Mouse (Mus musculus) hindbrain, embryonic 11.5 days (tissue): Measurements from ENCODE around the gene Acly. TPM values are rescaled to one million over a fixed set of nuclear protein-coding genes. Genes with fewer than 3 reads are reported as not detected.

Experiments used
- ATAC-seq: fragments of 200-750 bp; cut with Nextera tagmentation; 2 replicates; pipeline ENCODE4 v1.8.0; 2017; ENCODE audit warnings: mild to moderate bottlenecking, moderate TSS enrichment, moderate library complexity; ENCODE audit not compliant: low FRiP score
- DNase-seq: peaks from one replicate; pipeline ENCODE4 v3.0.0-alpha.2; 2015; ENCODE audit warnings: low spot score
- H3K27ac ChIP-seq: fragments of 300-500 bp; sonication (generic); 2 replicates; pipeline ENCODE4 v1.5.1; 2014; ENCODE audit warnings: mild to moderate bottlenecking, low read depth, low read length
- H3K27me3 ChIP-seq: fragments of 300-500 bp; sonication (generic); 2 replicates; pipeline ENCODE4 v1.6.1; 2014; ENCODE audit warnings: mild to moderate bottlenecking, low read length, moderate library complexity, mixed read lengths; ENCODE audit not compliant: control insufficient read depth, insufficient read depth
- H3K36me3 ChIP-seq: fragments of 300-500 bp; sonication (generic); 2 replicates; pipeline ENCODE4 v1.6.1; 2014; ENCODE audit warnings: mild to moderate bottlenecking, low read length, moderate library complexity, mixed read lengths; ENCODE audit not compliant: control insufficient read depth, insufficient read depth
- H3K4me1 ChIP-seq: fragments of 300-500 bp; sonication (generic); replicated peaks from 2 replicates; pipeline ENCODE4 v1.6.1; 2014; ENCODE audit warnings: low read length, mixed read lengths; ENCODE audit not compliant: control insufficient read depth, insufficient read depth
- H3K4me2 ChIP-seq: fragments of 300-500 bp; sonication (generic); replicated peaks from 2 replicates; pipeline ENCODE4 v1.6.1; 2014; ENCODE audit warnings: mild to moderate bottlenecking, low read depth, low read length
- H3K4me3 ChIP-seq: fragments of 300-500 bp; sonication (generic); 2 replicates; pipeline ENCODE4 v1.5.1; 2014; ENCODE audit warnings: low read depth, low read length
- H3K9ac ChIP-seq: fragments of 300-500 bp; sonication (generic); 2 replicates; pipeline ENCODE4 v1.6.1; 2014; ENCODE audit warnings: low read depth, low read length
- H3K9me3 ChIP-seq: fragments of 300-500 bp; sonication (generic); 2 replicates; pipeline ENCODE4 v1.6.1; 2016; ENCODE audit warnings: low read length; ENCODE audit not compliant: control insufficient read depth
- WGBS: fragments of 180-500 bp; shearing (Covaris S2); extraction: QIAGEN DNeasy Blood & Tissue Kit; methylation state at CpG from one replicate; pipeline ENCODE4 v1.1.7; 2014; 5-methylcytosine and 5-hydroxymethylcytosine counted together
- polyA plus RNA-seq: library from polyadenylated mRNA; unstranded; fragments of >200 nt; fragmentation: Nextera tagmentation; extraction: Ambion mirVana; gene quantifications from 2 replicates; pipeline ENCODE4 v1.2.1, GENCODE M21; 2014

Acly gene
- polyA plus RNA-seq, 1 experiment from 2014 or later: 259 TPM

GRCm38 (mm10) chr11:100437901-100438300, 89.9 kb downstream of the Acly start:
- DNase-seq (no peak), ATAC-seq (no peak)
- WGBS: 84% methylated on average over 1 of the region's 1 CpGs
- Histone ChIP-seq H3K4me3 (no peak overlapping the region), H3K9ac (no peak overlapping the region), H3K27ac (no peak overlapping the region), H3K4me1 (0 out of 2 replicates have a peak, but pooled peaks cover 2% of the 10 kb centered on the region), H3K36me3 (no peaks in the 10 kb centered on the region), H3K4me2 (no peak overlapping the region), H3K9me3 (no peaks in the 10 kb centered on the region), H3K27me3 (no peaks in the 10 kb centered on the region)

- ATAC-seq: no peak
- no peak for DNase-seq
- Histone ChIP-seq H3K27ac (no peak overlapping the region), H3K4me2 (no peak overlapping the region), H3K27me3 (no peaks in the 10 kb centered on the region), H3K36me3 (no peaks in the 10 kb centered on the region), H3K9ac (no peak overlapping the region), H3K4me3 (no peak overlapping the region), H3K4me1 (0 out of 2 replicates have a peak, but pooled peaks cover 2% of the 10 kb centered on the region), H3K9me3 (no peaks in the 10 kb centered on the region)
- 44% methylated on average over 9 of the region's 9 CpGs for WGBS
Observed at GRCm38 (mm10) chr11:100435678-100436246, 92.0 kb downstream of the Acly start.

- H3K27me3 ChIP-seq: no peaks in the 10 kb centered on the region
- no peak overlapping the region for H3K9ac ChIP-seq
- H3K27ac ChIP-seq: no peak overlapping the region
- H3K4me1 ChIP-seq: no peaks in the 10 kb centered on the region
- ATAC-seq (no peak), DNase-seq (no peak)
- H3K4me3 ChIP-seq: no peak overlapping the region
- H3K9me3 ChIP-seq: no peaks in the 10 kb centered on the region
- H3K36me3 ChIP-seq: no peaks in the 10 kb centered on the region
- 96% methylated on average over 5 of the region's 5 CpGs for WGBS
- H3K4me2 ChIP-seq: no peak overlapping the region
Observed at GRCm38 (mm10) chr11:100432002-100432401, 95.8 kb downstream of the Acly start.

GRCm38 (mm10) chr11:100430052-100430451, 97.7 kb downstream of the Acly start:
- DNase-seq (no peak), ATAC-seq (no peak)
- Histone ChIP-seq H3K9me3 (no peaks in the 10 kb centered on the region), H3K36me3 (no peaks in the 10 kb centered on the region), H3K27ac (no peak overlapping the region), H3K4me1 (no peaks in the 10 kb centered on the region), H3K4me2 (no peak overlapping the region), H3K27me3 (no peaks in the 10 kb centered on the region), H3K9ac (no peak overlapping the region), H3K4me3 (no peak overlapping the region)
- 88% methylated on average over 7 of the region's 7 CpGs for WGBS

- ATAC-seq: no peak
- WGBS: 85% methylated on average over 9 of the region's 9 CpGs
- Histone ChIP-seq H3K27ac (no peak overlapping the region), H3K9ac (no peak overlapping the region), H3K36me3 (no peaks in the 10 kb centered on the region), H3K4me2 (no peak overlapping the region), H3K27me3 (no peaks in the 10 kb centered on the region), H3K4me3 (no peak overlapping the region), H3K4me1 (no peaks in the 10 kb centered on the region), H3K9me3 (no peaks in the 10 kb centered on the region)
- DNase-seq: no peak
Observed at GRCm38 (mm10) chr11:100428612-100429199, 99.1 kb downstream of the Acly start.

GRCm38 (mm10) chr11:100426820-100427219, 101.0 kb downstream of the Acly start:
- 87% methylated on average over 3 of the region's 3 CpGs for WGBS

More at GRCm38 (mm10) chr11:100426820-100427219, 101.0 kb downstream of the Acly start:
- DNase-seq: no peak
- Histone ChIP-seq H3K9ac (no peak overlapping the region), H3K27ac (no peak overlapping the region), H3K4me2 (no peak overlapping the region), H3K4me3 (no peak overlapping the region), H3K27me3 (no peaks in the 10 kb centered on the region), H3K36me3 (no peaks in the 10 kb centered on the region), H3K4me1 (no peaks in the 10 kb centered on the region), H3K9me3 (no peaks in the 10 kb centered on the region)
- no peak for ATAC-seq

Other genes starting within 250 kb of the Acly start
- 1,709 and 1,853 TPM in 2 replicates for gene Eif1, start 208.1 kb downstream of the Acly start, polyA plus RNA-seq
- 1.1 TPM in 1 of 2 replicates, not detected in the other for gene Gast, start 193.6 kb downstream of the Acly start, polyA plus RNA-seq
- gene Hap1, start 171.9 kb downstream of the Acly start, polyA plus RNA-seq: 12.0 and 12.8 TPM in 2 replicates
- gene Jup, start 130.2 kb downstream of the Acly start, polyA plus RNA-seq: 26.7 and 30.7 TPM in 2 replicates
- 19.6 and 22.9 TPM in 2 replicates for gene P3h4, start 113.2 kb downstream of the Acly start, polyA plus RNA-seq
- 38.7 and 46.1 TPM in 2 replicates for gene Fkbp10, start 112.3 kb downstream of the Acly start, polyA plus RNA-seq
- 92.6 and 96.0 TPM in 2 replicates for gene Nt5c3b, start 86.2 kb downstream of the Acly start, polyA plus RNA-seq
- 0.66 and 0.68 TPM in 2 replicates for gene Klhl10, start 86.1 kb downstream of the Acly start, polyA plus RNA-seq
- gene Klhl11, start 55.3 kb downstream of the Acly start, polyA plus RNA-seq: 13.8 and 14.9 TPM in 2 replicates
- gene Ttc25, start 17.6 kb upstream of the Acly start, polyA plus RNA-seq: 2.6 and 2.8 TPM in 2 replicates
- 17.4 and 17.8 TPM in 2 replicates for gene Cnp, start 46.9 kb upstream of the Acly start, polyA plus RNA-seq
- gene Nkiras2, start 91.2 kb upstream of the Acly start, polyA plus RNA-seq: 108 and 109 TPM in 2 replicates
- gene Dnajc7, start 92.2 kb upstream of the Acly start, polyA plus RNA-seq: 95.3 and 105 TPM in 2 replicates
- 0.08 and 0.71 TPM in 2 replicates for gene Zfp385c, start 164.5 kb upstream of the Acly start, polyA plus RNA-seq
- 1.8 and 1.9 TPM in 2 replicates for gene Dhx58, start 176.3 kb upstream of the Acly start, polyA plus RNA-seq
- 47.2 and 50.3 TPM in 2 replicates for gene Kat2a, start 184.5 kb upstream of the Acly start, polyA plus RNA-seq
- 0.50 and 0.82 TPM in 2 replicates for gene Hspb9, start 185.8 kb upstream of the Acly start, polyA plus RNA-seq
- 76.6 and 87.5 TPM in 2 replicates for gene Rab5c, start 210.2 kb upstream of the Acly start, polyA plus RNA-seq
- 3.8 and 5.7 TPM in 2 replicates for gene Kcnh4, start 231.9 kb upstream of the Acly start, polyA plus RNA-seq
- gene Hcrt, start 234.9 kb upstream of the Acly start, polyA plus RNA-seq: not detected in 2 replicates
- 1.1 and 2.1 TPM in 2 replicates for gene Ghdc, start 243.0 kb upstream of the Acly start, polyA plus RNA-seq